Mouse (Mus musculus) stomach, embryonic 14.5 days (tissue): Measurements from ENCODE around the gene Smarcal1. TPM values are rescaled to one million over a fixed set of nuclear protein-coding genes. Genes with fewer than 3 reads are reported as not detected.

ENCODE experiments used
- ATAC-seq: fragments of 200-750 bp; cut with Nextera tagmentation; 2 replicates; pipeline ENCODE4 v1.8.0; 2017; ENCODE audit warnings: low read depth, moderate TSS enrichment; ENCODE audit not compliant: insufficient number of reproducible peaks, insufficient read depth, low FRiP score
- H3K27ac ChIP-seq: fragments of 300-500 bp; sonication (generic); 2 replicates; pipeline ENCODE4 v1.5.1; 2014; ENCODE audit warnings: mild to moderate bottlenecking, low read length, moderate library complexity, mixed read lengths
- H3K27me3 ChIP-seq: fragments of 300-500 bp; sonication (generic); 2 replicates; pipeline ENCODE4 v1.6.1; 2014; ENCODE audit warnings: low read length, control low read depth, mixed read lengths; ENCODE audit not compliant: control insufficient read depth, insufficient read depth
- H3K36me3 ChIP-seq: fragments of 300-500 bp; sonication (generic); 2 replicates; pipeline ENCODE4 v1.6.1; 2014; ENCODE audit warnings: mild to moderate bottlenecking, control low read depth, low read length, moderate library complexity, mixed read lengths; ENCODE audit not compliant: control insufficient read depth, insufficient read depth
- H3K4me1 ChIP-seq: fragments of 300-500 bp; sonication (generic); 2 replicates; pipeline ENCODE4 v1.6.1; 2014; ENCODE audit warnings: low read length, control low read depth, mixed read lengths; ENCODE audit not compliant: control insufficient read depth, insufficient read depth
- H3K4me2 ChIP-seq: fragments of 300-500 bp; sonication (generic); replicated peaks from 2 replicates; pipeline ENCODE4 v1.6.1; 2014; ENCODE audit warnings: low read depth, low read length, control low read depth
- H3K4me3 ChIP-seq: fragments of 300-500 bp; sonication (generic); 2 replicates; pipeline ENCODE4 v1.5.1; 2014; ENCODE audit warnings: low read depth, low read length, control low read depth
- H3K9ac ChIP-seq: fragments of 300-500 bp; sonication (generic); replicated peaks from 2 replicates; pipeline ENCODE4 v1.6.1; 2014; ENCODE audit warnings: low read depth, mild to moderate bottlenecking, control low read depth, low read length, moderate library complexity, mixed read lengths
- H3K9me3 ChIP-seq: fragments of 300-500 bp; sonication (generic); 2 replicates; pipeline ENCODE4 v1.6.1; 2016; ENCODE audit warnings: low read depth, low read length, control low read depth; ENCODE audit not compliant: control insufficient read depth
- WGBS: fragments of 180-500 bp; shearing (Covaris S2); extraction: QIAGEN DNeasy Blood & Tissue Kit; methylation state at CpG from one replicate; pipeline ENCODE4 v1.1.7; 2014; 5-methylcytosine and 5-hydroxymethylcytosine counted together
- polyA plus RNA-seq: library from polyadenylated mRNA; unstranded; fragments of >200 nt; fragmentation: Nextera tagmentation; extraction: Ambion mirVana; gene quantifications from 2 replicates; pipeline ENCODE4 v1.2.1, GENCODE M21; 2014

Smarcal1 gene
- polyA plus RNA-seq, 1 experiment from 2014 or later: 29.2 TPM

DNA sequence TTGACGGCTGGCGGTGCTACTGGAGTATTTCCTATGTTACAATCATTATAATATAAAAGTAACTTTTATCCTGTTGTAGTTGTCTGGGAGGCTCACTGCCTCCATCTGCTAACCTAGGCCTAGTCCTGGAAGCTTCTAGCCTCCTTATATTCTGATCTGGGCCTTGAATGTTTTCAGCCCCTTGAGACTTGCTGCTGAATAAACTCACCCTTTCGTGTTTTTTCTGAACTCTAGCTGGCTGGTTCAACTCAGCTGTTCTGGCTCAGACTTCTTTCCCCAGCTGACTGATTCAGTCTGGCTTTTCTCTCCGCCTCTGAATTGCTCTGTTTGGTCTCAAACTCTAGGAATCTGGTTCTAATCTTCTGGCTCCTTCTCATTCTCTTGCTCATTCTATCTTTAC is 855 bp downstream of the Smarcal1 start:
- no peaks in the 10 kb centered on the region for H3K27me3 ChIP-seq
- peak overlapping the region; percentile 61 for H3K4me3 ChIP-seq
- peaks cover 5% of the 10 kb centered on the region; the same call in 1 of the 2 replicates for H3K4me1 ChIP-seq
- H3K4me2 ChIP-seq: peak overlapping the region; percentile 60
- no peaks in the 10 kb centered on the region for H3K9me3 ChIP-seq
- H3K27ac ChIP-seq: peak overlapping the region; percentile 73
- no peak for ATAC-seq
- peaks cover 21% of the 10 kb centered on the region for H3K36me3 ChIP-seq
- H3K9ac ChIP-seq: no peak overlapping the region
- WGBS: 71% methylated on average over 4 of the region's 4 CpGs

DNA sequence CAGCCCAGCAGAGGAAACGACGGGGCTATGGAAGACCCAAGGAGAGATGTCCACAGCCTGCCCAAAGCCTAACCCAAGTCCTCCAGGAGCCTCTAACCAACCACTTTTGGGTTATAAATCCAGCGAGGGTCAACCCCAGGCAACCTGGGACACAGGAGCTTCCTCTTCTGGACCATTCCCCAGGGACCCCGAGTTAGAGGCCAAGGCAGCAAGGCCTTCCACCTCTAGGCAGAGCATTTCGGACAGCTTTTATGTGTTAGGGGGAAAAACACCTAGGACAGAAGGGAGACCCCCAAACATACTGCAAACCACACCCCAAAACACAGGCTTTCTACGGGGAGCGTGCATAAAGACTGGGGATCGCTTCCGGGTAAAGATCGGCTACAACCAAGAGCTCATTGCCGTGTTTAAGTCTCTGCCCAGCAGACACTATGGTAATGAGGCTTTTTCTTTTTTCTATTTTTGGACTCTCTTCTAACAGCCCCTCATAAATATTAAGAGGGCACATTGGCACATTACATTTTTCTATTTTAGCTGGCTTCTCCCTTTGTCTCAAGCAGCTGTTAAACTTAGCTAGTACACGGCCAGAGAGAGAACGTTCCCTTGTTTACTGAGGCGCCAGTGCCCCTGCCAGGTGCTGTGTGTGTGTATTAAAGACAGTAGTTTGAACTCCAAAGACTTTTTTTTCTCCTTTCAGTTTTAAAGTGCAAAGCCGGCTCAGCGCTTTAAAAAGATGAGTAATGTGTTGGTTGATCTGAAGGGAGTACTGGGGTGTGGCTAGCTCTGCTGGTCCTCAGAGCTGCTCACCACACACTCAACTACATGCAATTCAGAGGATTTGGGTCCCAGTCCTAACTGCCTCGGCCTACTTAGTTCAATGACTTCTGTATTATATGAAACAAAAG is 3.2 kb downstream of the Smarcal1 start:
- Histone ChIP-seq H3K4me2 (no peak overlapping the region), H3K36me3 (peaks cover 31% of the 10 kb centered on the region), H3K9me3 (no peaks in the 10 kb centered on the region), H3K4me1 (peaks cover 5% of the 10 kb centered on the region; the same call in 1 of the 2 replicates), H3K27me3 (no peaks in the 10 kb centered on the region), H3K9ac (no peak overlapping the region), H3K27ac (no peak overlapping the region), H3K4me3 (no peak overlapping the region)
- ATAC-seq: no peak
- WGBS: 91% methylated on average over 17 of the region's 17 CpGs

DNA sequence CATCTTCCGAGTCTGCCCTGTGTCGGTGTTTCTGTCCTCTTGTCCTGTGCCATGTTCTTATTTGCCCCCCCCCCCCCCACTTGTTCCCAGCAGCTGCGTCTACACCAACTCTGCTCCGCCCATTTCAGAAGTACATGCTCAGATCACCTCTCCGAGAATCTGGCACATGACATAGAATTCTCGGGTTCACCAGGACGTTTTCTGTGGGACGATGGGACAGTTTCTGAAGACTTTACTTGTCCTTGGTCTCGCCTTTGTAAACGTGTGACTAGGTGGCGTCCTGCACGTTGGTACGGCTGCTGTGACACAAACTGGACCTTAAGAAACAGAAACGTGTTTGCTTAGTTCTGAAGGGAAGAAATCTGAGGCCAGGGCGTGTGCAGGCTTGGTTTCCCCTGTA is 4.5 kb downstream of the Smarcal1 start:
- Histone ChIP-seq H3K9me3 (no peaks in the 10 kb centered on the region), H3K27me3 (no peaks in the 10 kb centered on the region), H3K27ac (no peak overlapping the region), H3K4me1 (peaks cover 5% of the 10 kb centered on the region; the same call in 1 of the 2 replicates), H3K36me3 (peaks cover 44% of the 10 kb centered on the region), H3K4me3 (no peak overlapping the region), H3K9ac (no peak overlapping the region), H3K4me2 (no peak overlapping the region)
- 87% methylated on average over 15 of the region's 15 CpGs for WGBS
- ATAC-seq: no peak

DNA sequence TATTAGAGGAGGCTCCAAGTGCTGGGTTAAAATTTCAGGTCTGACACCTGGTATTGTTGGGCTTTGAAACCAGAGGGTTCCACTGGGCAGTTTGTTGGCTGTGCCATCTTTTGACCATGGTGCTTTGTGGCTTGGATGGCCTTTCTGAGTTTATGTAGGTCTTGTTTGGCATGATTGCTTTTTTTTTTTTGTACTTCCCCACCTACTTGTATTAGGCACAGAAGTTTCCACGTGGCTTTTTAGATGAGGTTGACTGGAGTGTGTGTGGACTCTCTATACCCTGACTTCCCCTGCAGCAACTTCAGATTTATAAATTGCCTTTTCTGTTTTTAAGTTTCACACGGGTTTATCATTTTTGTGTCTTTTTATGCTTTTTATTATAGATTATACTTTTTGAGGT is 5.7 kb downstream of the Smarcal1 start:
- Histone ChIP-seq H3K9ac (no peak overlapping the region), H3K4me1 (peaks cover 3% of the 10 kb centered on the region; the same call in 1 of the 2 replicates), H3K4me3 (no peak overlapping the region), H3K36me3 (peaks cover 53% of the 10 kb centered on the region), H3K4me2 (no peak overlapping the region), H3K27ac (no peak overlapping the region), H3K27me3 (no peaks in the 10 kb centered on the region), H3K9me3 (no peaks in the 10 kb centered on the region)
- no peak for ATAC-seq
- 81% methylated on average over 2 of the region's 2 CpGs for WGBS

DNA sequence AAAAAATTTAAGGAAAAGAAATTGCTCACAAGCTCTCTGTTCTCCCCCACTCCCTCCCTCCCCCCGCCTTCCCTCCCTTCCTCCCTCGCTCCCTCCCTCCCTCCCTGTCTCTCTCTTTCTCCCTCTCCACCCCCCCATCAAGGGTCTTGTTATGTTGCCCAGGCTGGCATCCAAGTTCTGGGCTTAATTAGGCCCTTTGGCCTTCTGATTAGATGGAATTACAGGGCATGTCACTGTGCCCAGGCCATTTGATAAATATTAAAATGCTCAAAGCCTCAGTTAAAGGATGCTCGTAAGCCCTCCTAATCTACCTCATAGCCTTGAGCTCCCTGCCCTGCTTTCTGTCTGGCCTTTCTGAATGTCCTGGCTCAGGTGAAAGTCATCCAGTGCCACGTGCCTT is 7.6 kb downstream of the Smarcal1 start:
- Histone ChIP-seq H3K27ac (no peak overlapping the region), H3K9ac (no peak overlapping the region), H3K9me3 (no peaks in the 10 kb centered on the region), H3K4me1 (no peaks in the 10 kb centered on the region), H3K27me3 (no peaks in the 10 kb centered on the region), H3K36me3 (peaks cover 53% of the 10 kb centered on the region), H3K4me3 (no peak overlapping the region), H3K4me2 (no peak overlapping the region)
- WGBS: 84% methylated on average over 3 of the region's 4 CpGs
- ATAC-seq: no peak

DNA sequence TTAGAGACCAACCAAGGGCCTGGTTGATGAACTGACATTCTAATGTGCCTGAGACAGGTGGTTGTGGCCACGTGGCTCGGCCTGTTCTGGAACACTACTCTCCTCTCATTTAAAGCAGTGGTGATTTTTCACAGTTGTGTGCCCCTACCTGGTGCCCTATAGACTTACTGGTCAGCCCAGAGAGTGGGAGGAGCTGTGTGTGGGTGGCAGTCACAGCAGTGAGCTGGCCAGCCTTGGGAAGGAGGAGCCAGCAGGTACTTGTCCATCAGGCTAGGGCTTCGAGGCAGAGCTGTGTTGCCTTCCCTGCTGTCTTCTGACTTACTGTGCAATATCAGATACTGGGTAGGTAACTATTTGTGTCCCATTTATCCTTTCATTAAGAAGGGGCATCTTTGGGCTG is 9.3 kb downstream of the Smarcal1 start:
- 80% methylated on average over 3 of the region's 3 CpGs for WGBS
- Histone ChIP-seq H3K9ac (no peak overlapping the region), H3K27me3 (no peaks in the 10 kb centered on the region), H3K4me2 (no peak overlapping the region), H3K36me3 (peaks cover 52% of the 10 kb centered on the region), H3K4me3 (no peak overlapping the region), H3K9me3 (no peaks in the 10 kb centered on the region), H3K27ac (no peak overlapping the region), H3K4me1 (no peaks in the 10 kb centered on the region)
- ATAC-seq: no peak

DNA sequence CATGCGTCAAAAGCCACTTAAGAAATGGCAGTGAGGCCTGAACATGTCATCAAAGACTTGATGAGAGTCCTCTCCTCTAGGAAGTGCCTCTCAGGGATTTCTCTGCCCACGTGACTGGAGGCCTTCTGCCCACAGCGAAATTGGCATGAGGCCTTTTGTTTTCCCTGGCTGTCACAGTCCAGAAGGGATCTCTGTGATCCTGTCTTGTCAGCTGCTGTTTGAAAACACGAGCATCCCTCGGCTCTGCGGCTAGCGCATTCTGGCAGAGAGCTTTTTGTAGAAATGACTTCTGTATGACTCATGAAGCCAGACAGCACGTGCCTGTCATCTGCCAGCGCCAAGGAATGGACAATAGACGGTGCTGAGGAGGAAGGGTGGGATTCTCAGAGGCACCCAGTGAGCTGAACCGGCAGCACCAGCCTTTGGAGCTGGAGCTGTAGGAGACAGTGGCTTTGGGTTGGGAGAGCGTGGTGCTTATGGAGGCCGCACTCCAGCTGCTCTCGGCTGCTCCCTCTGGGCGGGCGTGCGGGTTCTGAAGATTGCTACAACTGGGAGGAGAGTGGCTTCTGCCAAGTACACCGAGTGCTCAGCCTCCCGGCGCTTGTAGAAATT is 10.4 kb downstream of the Smarcal1 start:
- no peak overlapping the region for H3K9ac ChIP-seq
- H3K4me3 ChIP-seq: no peak overlapping the region
- no peak overlapping the region for H3K27ac ChIP-seq
- no peaks in the 10 kb centered on the region for H3K9me3 ChIP-seq
- WGBS: 83% methylated on average over 20 of the region's 20 CpGs
- no peaks in the 10 kb centered on the region for H3K4me1 ChIP-seq
- no peaks in the 10 kb centered on the region for H3K27me3 ChIP-seq
- peaks cover 49% of the 10 kb centered on the region for H3K36me3 ChIP-seq
- no peak overlapping the region for H3K4me2 ChIP-seq
- ATAC-seq: no peak

DNA sequence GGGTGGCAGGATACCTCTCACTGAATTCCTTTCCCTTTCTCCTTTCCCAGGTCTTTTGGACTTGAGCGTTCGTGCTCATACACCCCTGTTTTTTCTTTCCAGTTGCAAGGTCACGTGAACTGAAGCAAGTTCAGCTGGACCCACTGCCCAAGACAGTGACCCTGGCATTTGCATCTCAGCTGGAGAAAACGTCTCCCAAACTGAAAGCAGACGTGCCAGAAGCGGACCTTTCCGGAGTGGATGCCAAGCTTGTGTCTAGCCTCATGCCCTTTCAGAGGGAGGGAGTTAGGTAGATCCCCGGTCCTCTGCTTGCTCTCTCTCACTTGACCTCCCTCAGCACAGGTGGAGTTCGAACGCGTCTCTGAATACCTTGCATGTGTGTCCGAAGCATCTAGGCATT is 12.6 kb downstream of the Smarcal1 start:
- Histone ChIP-seq H3K4me2 (no peak overlapping the region), H3K27ac (no peak overlapping the region), H3K9me3 (no peaks in the 10 kb centered on the region), H3K4me3 (no peak overlapping the region), H3K36me3 (peaks cover 48% of the 10 kb centered on the region), H3K4me1 (peaks cover 7% of the 10 kb centered on the region), H3K9ac (no peak overlapping the region), H3K27me3 (no peaks in the 10 kb centered on the region)
- 91% methylated on average over 12 of the region's 12 CpGs for WGBS
- no peak for ATAC-seq
